Mouse (Mus musculus) forebrain, embryonic 14.5 days (tissue): ENCODE data around the gene H1fx. TPM values are rescaled to one million over a fixed set of nuclear protein-coding genes. Genes with fewer than 3 reads are reported as not detected.
"Not testable (repeated sequence)": the region's sequence is repeated elsewhere in the genome, so short reads cannot be mapped to it uniquely, and the experiment has no call there.

Source experiments
- ATAC-seq: fragments of 200-750 bp; cut with Nextera tagmentation; 2 replicates; pipeline ENCODE4 v1.8.0; 2017; ENCODE audit warnings: mild to moderate bottlenecking, moderate library complexity
- DNase-seq: peaks from one replicate; pipeline ENCODE4 v3.0.0-alpha.2; 2015; ENCODE audit warnings: low spot score
- H3K27ac ChIP-seq: fragments of 300-500 bp; sonication (generic); 2 replicates; pipeline ENCODE4 v1.5.1; 2014; ENCODE audit warnings: low read depth, mild to moderate bottlenecking, control low read depth, low read length, moderate library complexity
- H3K27me3 ChIP-seq: fragments of 300-500 bp; sonication (generic); replicated peaks from 2 replicates; pipeline ENCODE4 v1.6.1; 2014; ENCODE audit warnings: low read length, control low read depth, mixed read lengths; ENCODE audit not compliant: control insufficient read depth, insufficient read depth
- H3K36me3 ChIP-seq: fragments of 300-500 bp; sonication (generic); 2 replicates; pipeline ENCODE4 v1.6.1; 2014; ENCODE audit warnings: low read length, control low read depth; ENCODE audit not compliant: control insufficient read depth, insufficient read depth
- H3K4me1 ChIP-seq: fragments of 300-500 bp; sonication (generic); 2 replicates; pipeline ENCODE4 v1.6.1; 2014; ENCODE audit warnings: antibody characterized with exemption, low read length, control low read depth; ENCODE audit not compliant: control insufficient read depth, insufficient read depth
- H3K4me2 ChIP-seq: fragments of 300-500 bp; sonication (generic); 2 replicates; pipeline ENCODE4 v1.6.1; 2014; ENCODE audit warnings: mild to moderate bottlenecking, control low read depth, low read length
- H3K4me3 ChIP-seq: fragments of 300-500 bp; sonication (generic); 2 replicates; pipeline ENCODE4 v1.5.1; 2014; ENCODE audit warnings: low read depth, low read length, control low read depth
- H3K9ac ChIP-seq: fragments of 300-500 bp; sonication (generic); 2 replicates; pipeline ENCODE4 v1.6.1; 2014; ENCODE audit warnings: mild to moderate bottlenecking, low read length, control low read depth, moderate library complexity
- H3K9me3 ChIP-seq: fragments of 300-500 bp; sonication (generic); replicated peaks from 2 replicates; pipeline ENCODE4 v1.6.1; 2016; ENCODE audit warnings: low read length, control low read depth, mixed read lengths; ENCODE audit not compliant: control insufficient read depth
- WGBS: fragments of 180-500 bp; shearing (Covaris S2); extraction: QIAGEN DNeasy Blood & Tissue Kit; methylation state at CpG from one replicate; pipeline ENCODE4 v1.1.7; 2014; 5-methylcytosine and 5-hydroxymethylcytosine counted together
- polyA plus RNA-seq: library from polyadenylated mRNA; unstranded; fragments of >200 nt; fragmentation: Nextera tagmentation; extraction: Ambion mirVana; gene quantifications from 2 replicates; pipeline ENCODE4 v1.2.1, GENCODE M21; 2014

Gene H1fx
- polyA plus RNA-seq, 1 experiment from 2014 or later: 27.0 TPM

- not testable (repeated sequence) for H3K4me1 ChIP-seq, H3K4me3 ChIP-seq, ATAC-seq, H3K27me3 ChIP-seq, H3K4me2 ChIP-seq, H3K9me3 ChIP-seq, H3K27ac ChIP-seq, H3K9ac ChIP-seq
- 78% methylated on average over 1 of the region's 1 CpGs for WGBS
- H3K36me3 ChIP-seq: peaks cover 40% of the 10 kb centered on the region
- peak; percentile 41 for DNase-seq
Observed at GRCm38 (mm10) chr6:88011106-88011505, 29.7 kb upstream of the H1fx start.

- no peak overlapping the region for H3K4me2 ChIP-seq
- H3K9ac ChIP-seq: no peak overlapping the region
- no peak overlapping the region for H3K27ac ChIP-seq
- no peak for ATAC-seq
- H3K4me1 ChIP-seq: no peaks in the 10 kb centered on the region
- 88% methylated on average over 4 of the region's 4 CpGs for WGBS
- no peaks in the 10 kb centered on the region for H3K9me3 ChIP-seq
- DNase-seq: no peak
- no peaks in the 10 kb centered on the region for H3K27me3 ChIP-seq
- no peak overlapping the region for H3K4me3 ChIP-seq
- peaks cover 57% of the 10 kb centered on the region for H3K36me3 ChIP-seq
Observed at GRCm38 (mm10) chr6:88009209-88009608, 27.8 kb upstream of the H1fx start.

GRCm38 (mm10) chr6:88004773-88005172 lies 23.3 kb upstream of the H1fx start:
- H3K36me3 ChIP-seq: peaks cover 86% of the 10 kb centered on the region
- 87% methylated on average over 12 of the region's 14 CpGs for WGBS
- H3K9ac ChIP-seq, H3K4me2 ChIP-seq, ATAC-seq, H3K4me3 ChIP-seq, H3K27me3 ChIP-seq, DNase-seq, H3K4me1 ChIP-seq, H3K27ac ChIP-seq, H3K9me3 ChIP-seq: not testable (repeated sequence)

- no peak for DNase-seq
- H3K4me1 ChIP-seq: no peaks in the 10 kb centered on the region
- H3K4me2 ChIP-seq: no peak overlapping the region
- no peak overlapping the region for H3K9ac ChIP-seq
- 89% methylated on average over 4 of the region's 4 CpGs for WGBS
- H3K4me3 ChIP-seq: no peak overlapping the region
- no peaks in the 10 kb centered on the region for H3K9me3 ChIP-seq
- H3K36me3 ChIP-seq: peaks cover 81% of the 10 kb centered on the region
- no peak overlapping the region for H3K27ac ChIP-seq
- ATAC-seq: no peak
- H3K27me3 ChIP-seq: no peaks in the 10 kb centered on the region
Observed at GRCm38 (mm10) chr6:88003439-88003838, 22.0 kb upstream of the H1fx start.

- Histone ChIP-seq H3K4me2 (no peak overlapping the region), H3K9ac (no peak overlapping the region), H3K36me3 (peaks cover 41% of the 10 kb centered on the region), H3K9me3 (no peaks in the 10 kb centered on the region), H3K27me3 (no peaks in the 10 kb centered on the region), H3K4me3 (no peak overlapping the region), H3K4me1 (peaks cover 13% of the 10 kb centered on the region), H3K27ac (no peak overlapping the region)
- WGBS: 89% methylated on average over 4 of the region's 4 CpGs
- DNase-seq: no peak
- ATAC-seq: no peak
Observed at GRCm38 (mm10) chr6:87998358-87998757, 16.9 kb upstream of the H1fx start.

GRCm38 (mm10) chr6:87997706-87998265 lies 16.3 kb upstream of the H1fx start:
- Histone ChIP-seq H3K9me3 (no peaks in the 10 kb centered on the region), H3K4me2 (no peak overlapping the region), H3K9ac (no peak overlapping the region), H3K4me1 (peaks cover 17% of the 10 kb centered on the region), H3K4me3 (no peak overlapping the region), H3K27ac (no peak overlapping the region), H3K27me3 (no peaks in the 10 kb centered on the region), H3K36me3 (peaks cover 35% of the 10 kb centered on the region)
- WGBS: 63% methylated on average over 7 of the region's 7 CpGs
- ATAC-seq: peak; percentile 35; the same call in 1 of the 2 replicates
- DNase-seq: peak; percentile 85

GRCm38 (mm10) chr6:87996606-87997005 lies 15.2 kb upstream of the H1fx start:
- Histone ChIP-seq H3K36me3 (peaks cover 24% of the 10 kb centered on the region), H3K9ac (no peak overlapping the region), H3K27me3 (no peaks in the 10 kb centered on the region), H3K27ac (no peak overlapping the region), H3K4me1 (peaks cover 25% of the 10 kb centered on the region), H3K4me2 (no peak overlapping the region), H3K4me3 (no peak overlapping the region), H3K9me3 (no peaks in the 10 kb centered on the region)
- no peak for ATAC-seq
- DNase-seq: no peak
- 90% methylated on average over 9 of the region's 9 CpGs for WGBS

- H3K4me2 ChIP-seq: no peak overlapping the region
- H3K9ac ChIP-seq: no peak overlapping the region
- H3K27ac ChIP-seq: no peak overlapping the region
- no peaks in the 10 kb centered on the region for H3K27me3 ChIP-seq
- no peaks in the 10 kb centered on the region for H3K9me3 ChIP-seq
- 88% methylated on average over 4 of the region's 4 CpGs for WGBS
- no peak for DNase-seq
- peaks cover 25% of the 10 kb centered on the region for H3K4me1 ChIP-seq
- ATAC-seq: no peak
- H3K4me3 ChIP-seq: no peak overlapping the region
- peaks cover 13% of the 10 kb centered on the region for H3K36me3 ChIP-seq
Observed at GRCm38 (mm10) chr6:87995519-87995918, 14.1 kb upstream of the H1fx start.

- Histone ChIP-seq H3K36me3 (peaks cover 6% of the 10 kb centered on the region), H3K4me1 (peaks cover 25% of the 10 kb centered on the region), H3K4me2 (peak overlapping the region; percentile 57), H3K9me3 (no peaks in the 10 kb centered on the region), H3K27me3 (no peaks in the 10 kb centered on the region), H3K4me3 (peak overlapping the region; percentile 29), H3K9ac (peak overlapping the region; percentile 57), H3K27ac (peak overlapping the region; percentile 85)
- ATAC-seq (peak; percentile 89), DNase-seq (peak; percentile 91)
- WGBS: 3% methylated on average over 18 of the region's 18 CpGs
Observed at GRCm38 (mm10) chr6:87993790-87994571, 12.5 kb upstream of the H1fx start.
